Mouse (Mus musculus): ENCODE results near the gene Tjp3. TPM values are rescaled to one million over a fixed set of nuclear protein-coding genes. Genes with fewer than 3 reads are reported as not detected.

The Tjp3 gene
- polyA plus RNA-seq, 1 experiment from 2014 or later, result 47.0 TPM

DNA sequence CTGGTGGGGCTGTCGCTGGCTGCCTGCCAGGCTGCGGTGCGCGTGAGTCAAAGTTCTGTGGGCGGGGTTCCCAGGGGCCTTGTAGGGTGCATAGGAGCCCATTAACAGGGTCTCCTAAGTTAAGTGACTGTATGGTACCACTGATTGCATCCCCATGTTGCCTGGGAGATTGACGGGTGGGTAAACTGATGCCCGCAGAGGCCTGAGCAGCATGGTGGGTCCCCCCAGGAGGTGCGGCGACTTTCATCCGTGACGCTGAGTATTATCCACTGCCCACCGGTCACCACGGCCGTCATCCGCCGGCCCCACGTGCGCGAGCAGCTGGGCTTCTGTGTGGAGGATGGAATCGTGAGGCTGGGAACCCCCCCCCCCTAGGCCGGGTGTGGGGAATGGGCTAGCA, 19.0 kb downstream of the Tjp3 start:
- H3K4me1 ChIP-seq (replicated peaks), result peaks cover 7% of the 10 kb centered on the region
- H3K4me3 ChIP-seq (replicated peaks), result no peak overlapping the region
- no peak for ATAC-seq
- no peak overlapping the region for H3K4me2 ChIP-seq (replicated peaks)
- H3K9ac ChIP-seq, result peak overlapping the region; percentile 24; the same call in 1 of the 2 replicates
- 90% methylated on average over 21 of the region's 21 CpGs for WGBS
- no peaks in the 10 kb centered on the region for H3K9me3 ChIP-seq
- peaks cover 21% of the 10 kb centered on the region for H3K36me3 ChIP-seq
- no peak overlapping the region for H3K27ac ChIP-seq
- H3K27me3 ChIP-seq (replicated peaks), result no peaks in the 10 kb centered on the region

DNA sequence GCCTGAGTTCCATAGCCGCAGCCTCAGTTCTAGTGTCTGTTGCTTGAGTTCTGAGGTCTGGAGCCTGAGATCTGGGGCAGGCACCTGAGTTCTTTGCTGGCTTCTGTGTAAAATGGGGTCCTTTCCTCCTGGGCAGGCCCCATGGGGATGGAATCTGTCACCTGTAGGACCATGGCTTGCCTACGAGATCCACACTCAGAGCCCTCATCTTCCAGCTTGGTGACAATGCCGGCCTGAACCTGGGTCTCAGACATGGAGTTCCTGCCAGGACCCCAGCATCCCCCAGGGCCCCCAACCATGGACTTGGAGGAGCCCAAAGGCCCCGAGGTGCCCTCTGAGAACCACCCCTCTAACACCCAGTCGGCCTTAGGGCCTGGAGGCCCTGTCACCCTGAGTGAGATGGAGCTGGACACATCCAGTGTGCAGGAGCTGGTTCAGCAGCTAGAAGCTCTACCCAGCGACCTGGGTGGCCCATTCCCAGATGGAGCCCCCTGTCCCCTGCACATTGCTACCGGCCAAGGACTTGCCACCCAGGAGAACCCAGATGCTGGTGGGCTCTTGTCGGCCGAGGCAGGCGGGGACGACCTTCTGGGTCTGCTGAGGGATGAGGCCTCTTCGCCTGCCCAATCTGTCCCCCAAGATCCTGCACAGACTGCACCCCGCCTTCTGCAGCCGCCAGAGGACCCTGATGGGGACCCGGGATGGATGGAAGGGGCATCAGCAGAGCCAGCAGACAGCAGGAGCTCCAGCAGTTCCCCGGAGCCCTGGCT, 22.6 kb downstream of the Tjp3 start:
- H3K36me3 ChIP-seq, result peaks cover 32% of the 10 kb centered on the region
- no peaks in the 10 kb centered on the region for H3K27me3 ChIP-seq (replicated peaks)
- H3K4me3 ChIP-seq (replicated peaks), result peak overlapping the region; percentile 63
- peaks cover 13% of the 10 kb centered on the region for H3K4me1 ChIP-seq (replicated peaks)
- H3K9ac ChIP-seq, result peak overlapping the region; percentile 74
- no peak for ATAC-seq
- H3K27ac ChIP-seq, result no peak overlapping the region
- H3K9me3 ChIP-seq, result no peaks in the 10 kb centered on the region
- H3K4me2 ChIP-seq (replicated peaks), result peak overlapping the region; percentile 68
- WGBS, result 81% methylated on average over 16 of the region's 16 CpGs

DNA sequence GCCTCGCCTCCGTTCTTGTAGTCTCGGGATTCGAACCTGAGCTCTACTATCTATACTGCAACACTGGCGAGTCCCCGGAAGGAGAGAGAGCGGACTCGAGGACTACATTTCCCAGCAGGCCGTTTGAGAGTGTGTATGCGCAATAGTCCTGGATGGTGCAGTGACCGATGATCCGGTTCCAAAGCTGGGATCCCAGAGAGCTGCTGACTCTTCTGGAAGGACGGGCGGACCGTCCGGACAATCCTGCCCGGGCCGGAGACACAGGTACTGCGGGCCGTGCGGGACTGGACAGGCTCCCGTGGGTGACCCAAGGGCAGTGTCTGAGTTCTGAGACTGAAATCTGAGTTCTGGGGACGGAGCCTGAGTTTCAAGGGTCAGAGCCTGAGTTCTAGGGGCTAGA, 23.3 kb downstream of the Tjp3 start:
- Histone ChIP-seq H3K36me3 (peaks cover 30% of the 10 kb centered on the region), H3K4me3 (replicated peaks) (peak overlapping the region; percentile 63), H3K4me2 (replicated peaks) (peak overlapping the region; percentile 68), H3K9ac (peak overlapping the region; percentile 74), H3K27me3 (replicated peaks) (no peaks in the 10 kb centered on the region), H3K27ac (peak overlapping the region; percentile 42; the same call in 1 of the 2 replicates), H3K9me3 (no peaks in the 10 kb centered on the region), H3K4me1 (replicated peaks) (peaks cover 13% of the 10 kb centered on the region)
- 2% methylated on average over 23 of the region's 23 CpGs for WGBS
- ATAC-seq, result peak; percentile 65

DNA sequence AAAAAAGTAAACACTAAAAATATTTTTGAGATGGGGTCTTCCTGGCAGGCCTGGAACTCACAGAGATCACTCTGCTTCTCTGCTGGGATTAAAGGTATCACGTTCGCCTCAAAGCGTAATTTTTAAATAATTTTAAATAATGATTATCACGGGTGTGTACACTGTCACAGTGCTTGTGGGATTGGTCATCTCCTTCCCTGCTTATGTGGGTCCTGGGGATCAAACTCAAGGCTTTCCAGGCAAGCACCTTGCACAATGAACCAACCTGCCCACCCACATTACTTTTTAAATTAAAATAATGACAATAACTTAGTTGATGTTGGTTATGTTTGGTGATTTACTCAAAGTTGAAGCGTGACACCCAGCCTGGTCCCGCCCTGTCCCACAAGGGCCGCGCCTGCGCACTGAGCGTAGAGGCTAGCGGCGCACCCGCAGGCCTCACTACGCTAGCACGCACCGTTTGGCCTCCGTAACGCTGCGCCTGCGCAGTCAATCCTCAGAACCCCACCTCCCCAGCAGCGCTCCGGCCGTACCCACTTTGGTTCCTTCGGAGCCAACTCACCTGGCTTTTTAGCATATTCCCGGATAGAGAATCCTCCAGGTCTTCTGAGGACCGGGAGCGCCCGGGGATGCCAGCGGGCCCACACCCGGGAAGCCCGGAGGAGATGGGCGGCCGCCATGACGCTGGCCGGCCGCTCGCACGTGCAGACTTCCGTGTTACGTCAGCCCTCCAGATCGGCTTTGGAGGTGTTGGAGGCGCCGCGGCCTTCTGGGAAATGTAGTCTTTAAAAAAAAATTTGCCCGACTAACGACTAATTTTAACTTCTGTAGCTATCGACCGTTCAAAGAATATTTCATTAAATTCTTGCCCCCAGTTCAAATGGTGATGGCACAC, 24.9 kb downstream of the Tjp3 start, which contains the start of the genes Mrpl54 and Apba3:
Gene Mrpl54 (minus strand): TSS at position 724 of the 895 bp plus-strand sequence.
Gene Apba3 (plus strand): TSS at position 750 of the 895 bp plus-strand sequence.
- under 1% methylated on average over 48 of the region's 48 CpGs for WGBS
- no peaks in the 10 kb centered on the region for H3K9me3 ChIP-seq
- peak; percentile 95 for ATAC-seq

DNA sequence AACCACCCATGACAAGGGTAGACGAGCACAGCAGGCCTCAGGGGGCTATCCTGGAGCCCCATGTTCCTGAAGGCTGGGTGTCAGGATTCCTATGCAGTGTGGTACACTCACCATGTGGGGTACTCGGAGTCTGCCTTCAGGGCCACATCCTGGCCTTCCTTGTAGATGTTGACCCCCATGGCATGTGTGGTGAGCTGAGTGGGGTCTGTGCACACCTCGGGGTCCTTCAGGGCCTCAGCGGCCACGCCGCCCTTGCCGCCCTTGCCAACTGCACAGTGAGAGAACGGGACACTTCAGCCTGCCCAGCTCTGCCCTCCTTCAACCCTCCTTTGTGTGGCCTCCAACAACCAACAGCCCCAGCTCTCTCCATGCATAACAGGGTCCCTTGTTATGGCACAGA, 25.8 kb downstream of the Tjp3 start:
- no peak overlapping the region for H3K27ac ChIP-seq
- H3K4me1 ChIP-seq (replicated peaks), result peaks cover 13% of the 10 kb centered on the region
- H3K27me3 ChIP-seq (replicated peaks), result 0 out of 2 replicates have a peak, but pooled peaks cover 2% of the 10 kb centered on the region
- no peak for ATAC-seq
- peaks cover 21% of the 10 kb centered on the region for H3K36me3 ChIP-seq
- H3K9ac ChIP-seq, result peak overlapping the region; percentile 18; the same call in 1 of the 2 replicates
- H3K9me3 ChIP-seq, result no peaks in the 10 kb centered on the region
- WGBS, result 94% methylated on average over 8 of the region's 8 CpGs
- H3K4me2 ChIP-seq (replicated peaks), result peak overlapping the region; percentile 54
- H3K4me3 ChIP-seq (replicated peaks), result peak overlapping the region; percentile 72

More for the DNA sequence above, 24.9 kb downstream of the Tjp3 start, which contains the start of the genes Mrpl54 and Apba3:
- no peaks in the 10 kb centered on the region for H3K27me3 ChIP-seq (replicated peaks)
- peak within 1 kb of the TSS; percentile 79 for H3K9ac ChIP-seq
- H3K4me2 ChIP-seq (replicated peaks), result peak within 1 kb of the TSS; percentile 68
- peaks cover 21% of the 10 kb centered on the region for H3K36me3 ChIP-seq
- peak within 1 kb of the TSS; percentile 88 for H3K27ac ChIP-seq
- H3K4me1 ChIP-seq (replicated peaks), result peaks cover 13% of the 10 kb centered on the region
- peak within 1 kb of the TSS; percentile 72 for H3K4me3 ChIP-seq (replicated peaks)

GRCm38 (mm10) chr10:81261025-81261424, 30.4 kb downstream of the Tjp3 start:
- Histone ChIP-seq H3K4me1 (replicated peaks) (peaks cover 19% of the 10 kb centered on the region), H3K4me3 (replicated peaks) (no peak overlapping the region), H3K9ac (no peak overlapping the region), H3K4me2 (replicated peaks) (no peak overlapping the region), H3K27me3 (replicated peaks) (peaks cover 45% of the 10 kb centered on the region), H3K9me3 (no peaks in the 10 kb centered on the region), H3K36me3 (peaks cover 21% of the 10 kb centered on the region), H3K27ac (no peak overlapping the region)
- no peak for ATAC-seq
- WGBS, result 80% methylated on average over 4 of the region's 4 CpGs

DNA sequence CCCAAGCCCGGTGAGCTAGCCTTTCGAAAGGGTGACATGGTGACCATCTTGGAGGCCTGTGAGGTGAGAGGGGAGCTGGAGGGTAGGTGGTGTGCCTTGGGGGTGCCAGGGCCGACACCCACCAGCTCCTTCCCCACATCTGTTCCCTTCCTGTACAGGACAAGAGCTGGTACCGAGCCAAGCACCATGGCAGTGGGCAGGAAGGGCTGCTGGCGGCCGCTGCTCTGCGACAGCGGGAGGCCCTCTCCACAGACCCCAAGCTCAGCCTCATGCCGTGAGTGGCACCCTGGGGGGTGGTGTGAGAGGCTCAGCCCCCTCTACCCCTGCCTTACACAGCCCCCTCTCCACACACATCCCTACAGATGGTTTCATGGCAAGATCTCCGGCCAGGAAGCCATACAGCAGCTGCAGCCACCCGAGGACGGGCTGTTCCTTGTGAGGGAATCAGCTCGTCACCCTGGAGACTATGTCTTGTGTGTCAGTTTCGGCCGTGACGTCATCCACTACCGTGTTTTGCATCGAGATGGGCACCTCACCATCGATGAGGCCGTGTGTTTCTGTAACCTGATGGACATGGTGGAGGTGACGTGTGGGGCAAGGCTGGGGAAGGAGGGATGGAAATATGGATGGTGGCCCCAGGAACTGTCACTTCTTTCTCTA, 32.0 kb downstream of the Tjp3 start:
- Histone ChIP-seq H3K4me2 (replicated peaks) (no peak overlapping the region), H3K4me3 (replicated peaks) (no peak overlapping the region), H3K27me3 (replicated peaks) (peaks cover 52% of the 10 kb centered on the region), H3K9me3 (no peaks in the 10 kb centered on the region), H3K4me1 (replicated peaks) (peaks cover 13% of the 10 kb centered on the region), H3K27ac (no peak overlapping the region), H3K9ac (no peak overlapping the region), H3K36me3 (peaks cover 14% of the 10 kb centered on the region)
- no peak for ATAC-seq
- 42% methylated on average over 20 of the region's 21 CpGs for WGBS

GRCm38 (mm10) chr10:81257158-81258039, 34.0 kb downstream of the Tjp3 start:
- Histone ChIP-seq H3K9me3 (no peaks in the 10 kb centered on the region), H3K27ac (no peak overlapping the region), H3K4me1 (replicated peaks) (peaks cover 18% of the 10 kb centered on the region), H3K27me3 (replicated peaks) (peaks cover 71% of the 10 kb centered on the region), H3K4me2 (replicated peaks) (peak overlapping the region; percentile 89), H3K36me3 (no peaks in the 10 kb centered on the region), H3K4me3 (replicated peaks) (peak overlapping the region; percentile 41), H3K9ac (peak overlapping the region; percentile 48)
- 2% methylated on average over 62 of the region's 62 CpGs for WGBS
- ATAC-seq, result peak; percentile 29

DNA sequence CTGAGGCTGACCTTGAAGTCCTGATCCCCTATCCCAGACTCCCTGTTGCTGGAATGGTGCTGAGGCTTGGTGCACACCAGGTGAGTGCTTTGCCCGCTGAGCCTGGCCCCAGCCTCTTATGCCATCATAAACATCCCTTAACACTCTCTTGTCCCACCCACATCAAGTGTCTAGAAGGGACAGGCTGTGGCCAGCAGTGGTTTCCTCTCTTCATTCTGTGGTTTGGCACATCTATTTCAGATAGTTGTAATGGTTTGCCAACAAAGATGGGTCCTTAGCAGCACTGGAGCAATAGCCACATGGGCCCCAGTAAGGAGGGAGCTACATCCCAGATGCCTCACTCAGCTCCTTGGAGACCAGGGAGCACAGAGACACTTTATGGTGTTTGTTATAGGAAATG, 36.5 kb downstream of the Tjp3 start:
- WGBS, result 42% methylated on average over 1 of the region's 1 CpGs
- no peaks in the 10 kb centered on the region for H3K9me3 ChIP-seq
- no peak for ATAC-seq
- no peak overlapping the region for H3K4me3 ChIP-seq (replicated peaks)
- H3K27ac ChIP-seq, result no peak overlapping the region
- peaks cover 79% of the 10 kb centered on the region for H3K27me3 ChIP-seq (replicated peaks)
- no peak overlapping the region for H3K9ac ChIP-seq
- H3K36me3 ChIP-seq, result no peaks in the 10 kb centered on the region
- no peak overlapping the region for H3K4me2 ChIP-seq (replicated peaks)
- H3K4me1 ChIP-seq (replicated peaks), result peaks cover 23% of the 10 kb centered on the region

- H3K4me3 ChIP-seq (replicated peaks), result no peak within 1 kb of the TSS
- peak within 1 kb of the TSS; percentile 30; the same call in 1 of the 2 replicates for H3K9ac ChIP-seq
- WGBS, result 10% methylated on average over 44 of the region's 44 CpGs
- no peaks in the 10 kb centered on the region for H3K36me3 ChIP-seq
- H3K27me3 ChIP-seq (replicated peaks), result peaks cover 57% of the 10 kb centered on the region
- peak within 1 kb of the TSS; percentile 44 for H3K4me2 ChIP-seq (replicated peaks)
- H3K27ac ChIP-seq, result no peak within 1 kb of the TSS
- H3K9me3 ChIP-seq, result no peaks in the 10 kb centered on the region
- peaks cover 19% of the 10 kb centered on the region for H3K4me1 ChIP-seq (replicated peaks)
- ATAC-seq, result 0 out of 2 replicates have a peak, but pooled peaks have one; percentile 36
These were observed 38.7 kb downstream of the Tjp3 start, which contains the start of gene Matk for GRCm38 (mm10) chr10:81252424-81253419. TSS of gene Matk (plus strand) at chr10:81252935.
